Mouse (Mus musculus) left cerebral cortex, postnatal 14 days (tissue): ENCODE data around the gene Ndst4. TPM values are rescaled to one million over a fixed set of nuclear protein-coding genes. Genes with fewer than 3 reads are reported as not detected.
A peak's percentile ranks its signal among the peaks of the same experiment; 100 is the strongest.

ENCODE experiments used
- DNase-seq, 2 experiments: peaks; one replicate each; pipeline ENCODE4 v3.0.0; 2021 to 2022; ENCODE audit warnings: low spot score in 2 of 2, mixed read lengths in 1 of 2
- intact Hi-C: fragments of 180-260 bp; cut with DNase I; formaldehyde crosslinking; loops from one replicate; pipeline ENCODE4 v1.15.1; 2025
- long read RNA-seq, 2 experiments: library from polyadenylated mRNA; stranded (forward); transcript quantifications; one replicate each; pipeline ENCODE4 v2.0.0; 2021
- total RNA-seq, 2 experiments: library from RNA; stranded (reverse); gene quantifications; 2 replicates each; pipeline ENCODE4 v1.2.3; 2021

Ndst4 gene
- total RNA-seq: 1 to 10 TPM; 4.5 to 7.3 TPM
- long read RNA-seq, experiment 1: 0 reads
- long read RNA-seq, experiment 2, partial matches to known transcripts: 0 of 1 reads
- long read RNA-seq, experiment 2, other reads (novel, unspliced or antisense): 1 of 1 reads

DNA sequence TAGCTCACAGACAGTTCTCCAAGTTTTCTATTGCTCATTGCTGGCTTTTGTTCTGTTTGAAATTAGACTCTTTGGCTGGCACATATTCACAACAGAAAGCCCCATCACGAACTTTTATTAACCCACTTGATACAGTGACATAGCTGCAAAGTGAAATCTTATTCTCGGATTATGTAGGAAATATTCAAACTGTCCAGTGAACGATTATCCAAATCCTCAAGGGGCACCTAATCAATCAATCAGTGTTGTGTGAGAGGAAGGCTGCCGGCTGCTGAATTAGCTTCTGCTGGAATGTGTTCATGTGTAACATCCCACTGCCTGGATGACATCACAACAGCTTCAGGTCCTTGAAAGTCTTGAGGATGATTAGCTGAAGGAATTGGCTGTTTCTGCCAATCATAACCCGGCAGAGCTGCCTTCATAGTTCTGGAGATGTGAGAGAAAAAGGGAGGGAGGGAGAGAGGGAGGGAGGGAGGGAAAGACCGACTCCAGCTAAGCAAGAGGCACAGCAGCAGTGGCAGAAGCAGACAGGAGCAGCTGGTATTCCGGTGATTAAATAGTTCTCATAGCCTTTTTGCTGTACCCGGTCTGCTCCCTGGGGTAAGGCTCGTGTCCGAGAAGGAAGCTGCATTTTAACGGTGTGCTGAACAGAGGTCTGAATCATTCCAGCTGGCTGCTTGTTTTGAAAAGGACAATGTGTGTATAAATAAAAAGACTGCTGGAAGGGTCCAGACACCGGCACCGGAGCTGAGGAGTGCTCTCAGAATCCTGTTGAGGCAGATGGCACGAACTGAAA lies at the start of gene Ndst4:
Ndst4 (plus strand) TSS at position 476 of the 796 bp plus-strand sequence.
- DNase-seq: peak; percentile 6 to 10
- intact Hi-C loops: loop anchor here (10.0 kb wide), 1 partner anchor 799 kb away; no protein-coding TSS in a partner anchor

GRCm38 (mm10) chr3:125397443-125397842 lies 6.4 kb upstream of the Ndst4 start:
- intact Hi-C loops: no loop called here
- no peak for DNase-seq

GRCm38 (mm10) chr3:125406456-125406855 lies 2.6 kb downstream of the Ndst4 start:
- DNase-seq: no peak
- intact Hi-C loops: loop anchor here (10.0 kb wide), 1 partner anchor 802 kb away; no protein-coding TSS in a partner anchor

- intact Hi-C loops: loop anchor here (10.0 kb wide), 1 partner anchor 802 kb away; no protein-coding TSS in a partner anchor
- no peak for DNase-seq
Observed at GRCm38 (mm10) chr3:125406991-125407390, 3.1 kb downstream of the Ndst4 start.

GRCm38 (mm10) chr3:125466894-125467652 lies 63.2 kb downstream of the Ndst4 start:
- DNase-seq: no peak
- intact Hi-C loops: no loop called here

DNA sequence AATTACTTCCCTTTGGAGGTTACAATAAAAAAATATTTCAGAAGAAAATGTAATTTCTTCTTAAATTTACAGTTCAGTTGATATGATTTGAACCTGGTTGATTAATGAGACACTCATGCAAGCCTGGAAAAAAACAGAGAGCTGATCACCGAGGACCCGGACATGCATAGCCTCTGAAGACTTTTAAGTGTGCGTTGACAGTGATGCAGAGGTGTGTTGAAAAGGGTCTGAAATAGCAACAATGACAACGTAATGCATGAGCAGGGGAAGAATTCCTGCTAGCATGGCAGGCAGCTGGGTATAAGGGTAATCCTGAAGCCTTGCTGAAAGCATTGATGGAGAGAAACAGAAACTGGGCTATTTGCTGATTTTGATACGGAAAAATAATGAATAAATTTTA lies 106.2 kb downstream of the Ndst4 start:
- DNase-seq: no peak
- intact Hi-C loops: no loop called here

- no peak for DNase-seq
- intact Hi-C loops: no loop called here
Observed at GRCm38 (mm10) chr3:125533371-125533770, 129.5 kb downstream of the Ndst4 start.

DNA sequence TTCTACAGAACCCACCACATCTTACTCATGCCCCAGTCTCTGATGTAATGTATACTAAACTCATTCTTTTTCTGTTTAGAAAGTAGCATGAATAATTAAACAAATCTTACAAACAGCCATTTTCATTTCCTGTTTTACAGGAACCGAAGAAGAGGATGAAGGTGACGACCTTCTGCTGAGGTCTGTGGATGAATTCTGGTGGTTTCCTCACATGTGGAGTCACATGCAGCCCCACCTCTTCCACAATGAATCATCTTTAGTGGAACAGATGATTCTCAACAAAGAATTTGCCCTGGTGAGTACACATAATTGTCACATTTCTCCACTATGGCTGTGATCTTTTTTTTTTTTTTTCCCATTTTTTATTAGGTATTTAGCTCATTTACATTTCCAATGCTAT lies 166.7 kb downstream of the Ndst4 start:
- intact Hi-C loops: no loop called here
- no peak for DNase-seq

- intact Hi-C loops: no loop called here
- no peak for DNase-seq
Observed at GRCm38 (mm10) chr3:125632233-125632632, 228.4 kb downstream of the Ndst4 start.

DNA sequence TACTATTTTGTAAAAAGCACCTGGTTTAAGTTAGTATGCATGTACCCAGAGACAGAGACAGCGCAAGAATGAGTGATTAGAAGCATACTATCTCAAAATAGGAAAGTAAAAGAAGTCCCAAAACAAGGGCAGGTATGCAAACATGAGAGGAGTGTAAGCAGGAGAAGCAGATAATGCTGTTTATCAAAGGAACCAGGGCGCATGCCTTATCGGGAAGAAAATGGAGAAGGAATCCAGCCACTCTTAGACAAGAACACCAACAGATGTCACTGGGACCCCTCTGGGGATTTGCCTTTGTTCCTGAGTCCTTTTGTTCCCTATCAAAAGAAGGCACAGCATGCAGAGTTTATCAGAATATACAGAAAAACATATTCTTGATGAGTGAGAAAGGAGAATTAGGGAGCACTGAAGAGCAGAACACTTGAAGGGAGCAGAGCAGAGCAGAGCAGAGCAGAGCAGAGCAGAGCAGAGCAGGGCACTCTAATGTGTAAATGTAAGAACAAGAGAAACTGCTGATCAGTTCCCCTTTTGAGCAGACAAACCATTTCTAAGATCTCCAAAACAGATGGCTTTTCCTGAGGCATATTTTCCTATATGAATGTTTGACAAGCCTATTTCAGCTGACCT lies 251.2 kb downstream of the Ndst4 start:
- no peak for DNase-seq
- intact Hi-C loops: no loop called here

DNA sequence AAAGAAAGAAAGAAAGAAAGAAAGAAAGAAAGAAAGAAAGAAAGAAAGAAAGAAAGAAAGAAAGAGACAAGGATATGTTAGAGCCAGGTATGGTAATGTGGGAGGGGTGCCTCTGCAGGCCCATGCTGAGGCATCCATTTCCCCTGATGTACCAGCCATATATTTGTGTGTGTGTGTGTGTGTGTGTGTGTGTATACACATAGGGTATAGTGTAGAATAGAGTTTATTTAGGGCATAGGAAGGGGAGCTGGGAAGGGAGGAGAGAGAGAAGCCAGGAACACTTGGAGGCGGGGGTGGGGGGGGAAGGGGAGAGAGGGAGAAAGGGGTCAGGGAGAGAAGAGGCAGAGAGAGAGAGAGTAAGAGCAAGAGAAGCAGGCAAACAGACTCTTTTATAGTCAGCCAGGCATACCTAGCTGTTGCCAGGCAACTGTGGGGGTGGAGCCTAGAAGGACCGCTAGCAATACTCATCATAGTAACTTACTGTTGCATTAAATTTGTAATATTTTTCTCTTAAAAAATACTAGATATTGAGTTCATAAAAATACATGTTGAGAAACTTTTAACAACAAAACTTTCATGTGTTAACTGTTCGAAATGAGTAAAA lies 256.3 kb downstream of the Ndst4 start:
- DNase-seq: no peak
- intact Hi-C loops: no loop called here

- intact Hi-C loops: no loop called here
- DNase-seq: no peak
Observed at GRCm38 (mm10) chr3:125660884-125661532, 257.1 kb downstream of the Ndst4 start.

DNA sequence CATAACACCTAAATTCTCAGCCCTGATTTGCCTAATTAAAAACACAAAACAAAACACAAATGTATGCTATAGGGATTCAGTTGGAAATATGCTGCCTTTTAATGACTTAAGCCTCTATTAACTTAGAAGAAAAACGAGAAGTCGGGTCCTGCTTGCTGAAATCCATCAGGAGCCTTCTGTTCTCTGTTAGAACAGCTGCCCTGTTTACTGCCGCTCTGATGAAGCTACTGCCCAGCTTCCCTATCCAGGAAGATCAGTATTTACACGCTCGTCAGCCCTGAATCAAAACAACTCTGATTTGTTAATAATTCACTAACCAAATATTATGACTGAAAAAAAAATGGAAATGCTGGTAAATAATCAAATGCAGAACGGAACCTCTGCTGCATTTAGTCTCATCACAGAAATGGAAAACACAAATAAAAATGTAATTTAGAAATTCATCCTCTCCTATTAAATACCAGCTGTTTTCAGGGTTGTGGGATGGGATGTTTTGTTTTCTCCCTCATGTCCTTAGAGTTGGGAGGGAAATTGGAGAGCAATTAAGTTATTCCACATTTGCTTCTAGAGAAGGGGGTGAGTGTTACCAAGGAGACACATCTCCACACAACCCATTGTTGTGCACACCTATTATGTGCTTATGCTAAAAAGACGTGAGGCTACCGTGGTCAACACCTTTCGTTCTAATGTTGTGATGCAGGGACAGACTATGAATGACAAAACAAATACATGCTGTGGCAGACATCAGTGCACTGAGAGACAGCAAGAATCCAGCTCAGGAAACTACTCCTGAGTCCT lies 270.3 kb downstream of the Ndst4 start:
- no peak for DNase-seq
- intact Hi-C loops: no loop called here

- intact Hi-C loops: no loop called here
- no peak for DNase-seq
Observed at GRCm38 (mm10) chr3:125675211-125675896, 271.5 kb downstream of the Ndst4 start.

- peak; percentile 2 to 12 for DNase-seq
- intact Hi-C loops: no loop called here
Observed at GRCm38 (mm10) chr3:125678924-125679323, 275.0 kb downstream of the Ndst4 start.

DNA sequence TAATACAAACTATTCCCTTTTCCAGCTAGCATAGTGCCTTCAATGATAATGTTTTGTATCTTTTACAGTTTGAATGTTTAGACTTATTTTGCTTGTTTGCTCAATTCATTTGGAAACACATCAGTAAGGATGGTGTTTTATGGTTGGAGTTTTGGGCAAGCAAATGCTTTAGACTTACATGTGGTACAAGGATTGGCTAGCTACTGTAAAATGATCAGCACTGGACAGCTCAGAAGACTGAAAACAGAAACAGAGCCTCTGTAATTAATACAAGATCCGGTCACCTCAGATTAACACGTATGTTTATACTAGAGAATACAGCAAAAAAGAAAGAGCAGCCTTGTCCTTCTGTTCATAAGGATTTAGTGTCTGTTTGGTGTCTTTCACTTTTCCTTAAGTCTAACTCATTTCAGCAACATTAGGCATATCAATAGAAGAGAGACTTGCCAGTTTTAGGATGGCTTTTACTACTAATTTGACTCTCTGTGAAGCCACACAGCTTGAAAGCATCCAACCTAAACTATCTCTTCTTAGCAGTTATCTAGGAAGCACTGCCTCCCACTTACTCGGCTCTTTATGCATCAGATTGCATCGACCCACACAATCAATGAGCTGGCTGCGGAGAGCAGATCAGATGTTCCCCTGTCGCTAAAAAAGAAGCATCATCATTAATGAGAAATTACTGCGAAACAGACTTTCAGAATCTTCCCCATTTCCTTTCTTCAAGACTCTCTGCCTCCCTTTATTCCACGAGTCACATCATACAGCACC lies 279.8 kb downstream of the Ndst4 start:
- intact Hi-C loops: no loop called here

DNA sequence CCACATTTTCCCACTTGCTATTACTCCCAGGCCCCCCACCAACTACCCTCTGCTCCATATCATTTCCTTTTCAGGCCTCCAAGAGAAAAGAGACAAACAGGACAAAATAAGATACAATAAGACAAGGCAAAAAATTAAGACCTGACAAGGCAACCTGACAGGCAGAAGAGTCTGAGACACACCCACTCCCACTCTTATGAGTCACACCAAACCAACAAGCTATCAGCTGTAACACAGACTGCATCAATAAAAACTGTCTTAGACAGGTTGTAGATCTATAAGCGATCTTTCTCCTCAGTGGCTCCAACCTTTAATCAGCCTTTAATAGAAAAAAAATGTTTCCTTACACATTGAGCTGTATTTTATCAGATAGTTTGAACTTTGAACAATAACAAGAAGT lies 280.7 kb downstream of the Ndst4 start:
- intact Hi-C loops: no loop called here

More for the DNA sequence above, 279.8 kb downstream of the Ndst4 start:
- no peak for DNase-seq

More for the DNA sequence above, 280.7 kb downstream of the Ndst4 start:
- DNase-seq: no peak
